Mouse (Mus musculus) liver, postnatal 0 days (tissue): ENCODE measurements around the gene Zfyve19.

Source experiments
- CTCF ChIP-seq: sonication (generic); IDR thresholded peaks from 2 replicates; pipeline ENCODE4 v1.5.1; 2016; ENCODE audit warnings: antibody characterized with exemption, low read depth
- EP300 ChIP-seq: IDR thresholded peaks from 2 replicates; pipeline ENCODE4 v1.6.1; 2016; ENCODE audit warnings: antibody characterized with exemption, low read depth, mild to moderate bottlenecking

- TF ChIP-seq CTCF (no peak), EP300 (no peak)
These were observed 725 bp downstream of the Zfyve19 start for GRCm38 (mm10) chr2:119209176-119209507.
